Mouse (Mus musculus): Measurements from ENCODE around the gene Cdc25a. TPM values are rescaled to one million over a fixed set of nuclear protein-coding genes. Genes with fewer than 3 reads are reported as not detected.

Cdc25a gene
- total RNA-seq, 2 experiments from 2014 or later = 4.6 to 4.9 TPM

DNA sequence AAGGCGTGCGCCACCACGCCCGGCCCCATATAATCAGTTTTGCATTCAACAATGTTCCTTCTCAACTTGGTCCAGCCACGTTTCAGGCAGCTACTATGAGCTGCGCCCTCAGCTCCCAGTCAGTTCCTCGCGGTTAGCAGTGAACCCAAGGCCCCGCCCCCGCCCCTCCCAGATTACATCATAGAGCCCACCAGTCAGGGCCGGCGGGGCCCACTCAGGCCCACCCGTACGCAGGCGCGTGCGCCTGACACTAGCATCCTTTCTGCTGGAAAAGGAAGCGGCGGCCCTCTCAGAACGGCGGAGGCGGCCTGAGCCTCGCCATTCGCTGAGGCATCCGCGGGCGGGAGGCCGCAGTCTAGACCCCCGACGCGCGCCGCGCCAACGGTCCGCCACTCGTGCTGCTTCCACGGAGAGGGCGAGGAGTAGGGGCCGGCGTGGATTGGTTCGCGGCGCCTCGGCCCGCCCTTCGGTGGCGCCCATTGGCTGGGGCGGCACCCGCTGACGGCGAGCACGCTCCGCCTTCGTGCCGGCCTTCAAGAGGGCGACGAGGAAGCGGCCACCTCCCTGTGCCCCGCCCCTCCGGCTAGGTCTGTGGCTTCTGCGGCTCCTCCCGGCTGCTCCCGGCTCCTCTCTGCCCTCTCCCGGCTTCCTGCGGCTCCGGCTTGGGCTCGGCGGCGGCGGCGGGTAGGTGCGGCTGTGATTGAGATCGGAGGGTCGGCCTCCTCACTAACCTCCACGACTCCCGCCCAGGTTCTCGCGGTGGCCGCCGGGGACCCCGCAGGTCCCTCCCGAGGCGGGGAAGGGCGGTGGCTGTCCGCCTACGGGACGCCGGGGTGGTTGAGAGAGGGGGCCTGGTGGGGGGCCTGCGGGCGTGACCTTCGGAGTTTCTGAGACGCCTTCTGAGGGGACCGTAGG is 56.1 kb downstream of the Cdc25a start, which contains the start of gene Map4:
Gene Map4 (plus strand): TSS at position 204 of the 915 bp plus-strand sequence.
- peak; percentile 99 for DNase-seq (ENCODE audit: low spot score in 2 of 2)

DNA sequence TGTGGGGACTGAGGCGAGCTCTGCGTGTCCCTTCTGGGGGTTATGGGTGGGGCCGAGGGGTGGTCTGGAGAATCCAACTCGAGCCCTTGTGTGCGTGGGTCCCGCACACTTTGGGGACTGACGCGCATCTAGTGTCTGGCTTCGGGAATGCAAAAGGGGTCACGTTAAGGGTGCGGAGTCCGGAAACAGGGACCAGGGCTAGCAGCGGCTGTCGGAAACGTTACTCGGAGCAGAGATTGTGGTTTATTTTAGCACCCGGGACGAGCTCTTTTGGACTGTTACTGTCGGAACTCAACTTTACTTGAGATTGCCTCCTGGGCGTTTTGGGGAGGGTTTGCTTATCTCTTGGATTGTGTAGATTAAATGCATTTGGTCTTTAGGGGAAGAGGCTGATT is 57.0 kb downstream of the Cdc25a start:
- DNase-seq (ENCODE audit: low spot score in 2 of 2) = peak in 1 of 2 experiments; percentile 19

GRCm38 (mm10) chr9:109932756-109933375 is 57.5 kb downstream of the Cdc25a start:
- peak; percentile 53 to 71 for DNase-seq (ENCODE audit: low spot score in 2 of 2)

- no peak for DNase-seq (ENCODE audit: low spot score in 2 of 2)
Measured at GRCm38 (mm10) chr9:109939401-109939800, 64.0 kb downstream of the Cdc25a start.

- DNase-seq (ENCODE audit: low spot score in 2 of 2) = no peak
Measured at GRCm38 (mm10) chr9:109942796-109943195, 67.4 kb downstream of the Cdc25a start.

Small RNA genes within 50 kb of the gene (microRNA-seq; reads per million reads assigned to microRNA genes)
- gene Mir7089 = 0 to 0.20 reads per million in 2 experiments

Other genes with a start within 250 kb of the Cdc25a start
- not detected for gene Fbxw24, start 249.5 kb upstream of the Cdc25a start, total RNA-seq (2021)
- not detected for gene Fbxw25, start 210.9 kb upstream of the Cdc25a start, total RNA-seq (2021)
- not detected for gene Fbxw18, start 172.9 kb upstream of the Cdc25a start, total RNA-seq (2021)
- not detected for gene Fbxw26, start 129.5 kb upstream of the Cdc25a start, total RNA-seq (2021)
- gene Fbxw27, start 84.9 kb upstream of the Cdc25a start, total RNA-seq (2021) = not detected
- gene Spink8, start 63.3 kb upstream of the Cdc25a start, total RNA-seq (2021) = 10 to 100 TPM; 67.1 to 79.6 TPM
- 10 to 100 TPM in 1 of 2 experiments, 1 to 10 TPM in 1; 9.3 to 13.2 TPM for gene Nme6, start 42.8 kb upstream of the Cdc25a start, total RNA-seq (2021)
- not detected for gene Camp, start 26.0 kb upstream of the Cdc25a start, total RNA-seq (2021)
- 100 to 1,000 TPM; 558 to 622 TPM for gene Map4, start 55.9 kb downstream of the Cdc25a start, total RNA-seq (2021)
- 10 to 100 TPM; 53.7 to 58.6 TPM for gene Smarcc1, start 242.1 kb downstream of the Cdc25a start, total RNA-seq (2021)
- gene Dhx30, start 242.3 kb downstream of the Cdc25a start, total RNA-seq (2021) = 100 to 1,000 TPM; 159 to 161 TPM

All from layer of hippocampus, adult 18-20 months (tissue).